Mouse (Mus musculus) stomach, postnatal 0 days (tissue): ENCODE results near the gene Prpf6.

Experiments
- CTCF ChIP-seq: IDR thresholded peaks from 2 replicates; pipeline ENCODE4 v1.5.1; 2016; ENCODE audit warnings: antibody characterized with exemption, low read depth, mild to moderate bottlenecking, moderate library complexity
- EP300 ChIP-seq: optimal IDR thresholded peaks from 2 replicates; pipeline ENCODE3; 2016; ENCODE audit warnings: antibody characterized with exemption

DNA sequence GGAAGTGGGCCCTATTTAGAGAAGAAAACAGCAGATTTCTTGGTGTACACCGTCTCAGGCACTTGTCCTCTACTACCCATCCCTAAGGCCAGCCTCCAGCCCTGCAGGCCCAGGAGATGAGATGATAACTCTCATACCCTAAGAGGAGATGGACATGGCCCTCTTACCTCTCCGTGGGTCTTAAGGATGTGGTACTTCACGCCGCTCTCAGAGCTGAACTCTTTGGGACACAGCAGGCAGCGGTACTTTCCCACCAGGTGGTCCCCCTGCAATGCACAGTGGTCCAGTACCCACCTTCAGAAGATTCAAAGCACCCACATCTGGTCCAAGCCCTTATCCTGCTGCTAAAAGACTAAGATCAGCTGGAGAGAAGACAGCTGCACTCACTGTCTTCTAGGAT lies 6.2 kb upstream of the Prpf6 start:
- no peak for TF ChIP-seq CTCF
- TF ChIP-seq EP300, result no peak
